Mouse (Mus musculus) intestine, embryonic 15.5 days (tissue): Measurements from ENCODE around the gene Grik5. TPM values are rescaled to one million over a fixed set of nuclear protein-coding genes. Genes with fewer than 3 reads are reported as not detected.
A peak's percentile ranks its signal among the peaks of the same experiment; 100 is the strongest.

Source experiments
- ATAC-seq: fragments of 200-750 bp; cut with Nextera tagmentation; 2 replicates; pipeline ENCODE4 v1.8.0; 2017; ENCODE audit warnings: moderate TSS enrichment, moderate library complexity
- H3K27ac ChIP-seq: fragments of 300-500 bp; sonication (generic); 2 replicates; pipeline ENCODE4 v1.5.1; 2015; ENCODE audit warnings: mild to moderate bottlenecking, inconsistent platforms
- H3K27me3 ChIP-seq: fragments of 300-500 bp; sonication (generic); replicated peaks from 2 replicates; pipeline ENCODE4 v1.6.1; 2015; ENCODE audit warnings: inconsistent platforms
- H3K36me3 ChIP-seq: fragments of 300-500 bp; sonication (generic); 2 replicates; pipeline ENCODE4 v1.6.1; 2015; ENCODE audit warnings: inconsistent platforms
- H3K4me1 ChIP-seq: fragments of 300-500 bp; sonication (generic); replicated peaks from 2 replicates; pipeline ENCODE4 v1.6.1; 2015; ENCODE audit warnings: inconsistent platforms
- H3K4me2 ChIP-seq: fragments of 300-500 bp; sonication (generic); replicated peaks from 2 replicates; pipeline ENCODE4 v1.6.1; 2015; ENCODE audit warnings: mild to moderate bottlenecking, inconsistent platforms
- H3K4me3 ChIP-seq: fragments of 300-500 bp; sonication (generic); replicated peaks from 2 replicates; pipeline ENCODE4 v1.5.1; 2015; ENCODE audit warnings: inconsistent platforms
- H3K9ac ChIP-seq: fragments of 300-500 bp; sonication (generic); 2 replicates; pipeline ENCODE4 v1.6.1; 2015; ENCODE audit warnings: inconsistent platforms
- H3K9me3 ChIP-seq: fragments of 300-500 bp; sonication (generic); 2 replicates; pipeline ENCODE4 v1.6.1; 2016; ENCODE audit warnings: inconsistent platforms
- WGBS: fragments of 180-500 bp; shearing (Covaris S2); methylation state at CpG from one replicate; pipeline ENCODE4 v1.1.7; 2015; 5-methylcytosine and 5-hydroxymethylcytosine counted together
- polyA plus RNA-seq: library from polyadenylated mRNA; unstranded; fragments of >200 nt; fragmentation: Nextera tagmentation; extraction: Ambion mirVana; gene quantifications from 2 replicates; pipeline ENCODE4 v1.2.1, GENCODE M21; 2015

The Grik5 gene
- polyA plus RNA-seq, 1 experiment from 2014 or later, result 3.3 TPM

DNA sequence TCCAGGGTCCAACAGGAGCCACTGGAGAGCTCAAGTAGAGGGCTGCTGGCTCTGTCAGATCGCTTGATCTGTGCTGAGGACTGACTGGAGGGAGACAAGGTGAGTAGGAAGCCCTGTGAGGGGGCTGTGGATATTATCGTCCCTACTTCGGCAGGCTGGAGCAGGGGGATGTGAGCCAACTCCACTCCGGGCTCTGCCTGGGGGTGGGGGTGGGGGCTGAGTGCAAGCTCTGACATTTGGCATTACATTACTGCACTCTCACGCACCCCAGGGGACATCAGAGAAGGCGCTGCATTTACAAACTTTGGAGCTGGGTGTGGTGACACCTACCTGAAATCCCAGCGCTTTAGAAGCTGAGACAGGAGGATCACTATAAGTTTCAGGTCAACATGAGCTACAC, 60.6 kb downstream of the Grik5 start:
- H3K4me3 ChIP-seq, result no peak overlapping the region
- no peak overlapping the region for H3K27ac ChIP-seq
- H3K4me2 ChIP-seq, result no peak overlapping the region
- 70% methylated on average over 7 of the region's 7 CpGs for WGBS
- no peaks in the 10 kb centered on the region for H3K9me3 ChIP-seq
- H3K4me1 ChIP-seq, result peaks cover 11% of the 10 kb centered on the region
- peaks cover 53% of the 10 kb centered on the region for H3K27me3 ChIP-seq
- H3K9ac ChIP-seq, result no peak overlapping the region
- no peak for ATAC-seq
- no peaks in the 10 kb centered on the region for H3K36me3 ChIP-seq

- peak; percentile 23; the same call in 1 of the 2 replicates for ATAC-seq
- 7% methylated on average over 92 of the region's 97 CpGs for WGBS
- Histone ChIP-seq H3K27me3 (peaks cover 65% of the 10 kb centered on the region), H3K36me3 (no peaks in the 10 kb centered on the region), H3K9me3 (no peaks in the 10 kb centered on the region), H3K4me2 (peak overlapping the region; percentile 83), H3K4me1 (peaks cover 18% of the 10 kb centered on the region), H3K9ac (no peak overlapping the region), H3K4me3 (peak overlapping the region; percentile 37), H3K27ac (no peak overlapping the region)
Observed at GRCm38 (mm10) chr7:25010090-25010913, 61.8 kb downstream of the Grik5 start.

DNA sequence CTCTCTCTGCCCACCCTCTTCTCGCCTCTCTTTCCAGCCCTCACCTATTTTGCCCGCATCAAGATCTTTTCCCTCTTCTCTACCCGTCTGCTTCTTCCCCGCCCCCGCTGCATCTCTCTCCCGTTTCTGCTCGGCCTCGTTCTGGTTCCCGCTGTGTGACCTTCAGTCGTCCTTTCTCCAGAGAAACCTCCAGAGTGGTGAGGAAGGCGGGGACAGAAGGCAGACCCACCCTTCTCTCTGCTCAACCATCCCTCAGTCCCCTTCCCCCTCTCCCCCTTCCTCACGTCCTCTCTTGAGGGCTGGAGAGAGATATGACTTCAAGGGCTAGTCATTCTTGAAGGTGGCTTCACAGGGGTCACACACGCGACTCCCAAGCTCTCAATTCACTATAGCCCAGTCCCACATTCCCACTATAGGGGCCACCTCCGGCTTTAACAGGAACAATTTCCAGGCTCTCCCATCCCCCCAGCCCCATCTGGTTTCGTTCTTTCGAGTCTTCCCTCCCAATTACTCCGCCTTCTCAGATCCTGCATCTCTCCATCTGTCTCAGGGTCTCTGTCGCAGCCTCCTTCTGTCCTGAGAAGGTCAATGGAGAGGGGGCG, 62.9 kb downstream of the Grik5 start:
- Histone ChIP-seq H3K36me3 (no peaks in the 10 kb centered on the region), H3K27me3 (peaks cover 71% of the 10 kb centered on the region), H3K9ac (no peak overlapping the region), H3K4me3 (no peak overlapping the region), H3K4me2 (no peak overlapping the region), H3K27ac (no peak overlapping the region), H3K4me1 (peaks cover 18% of the 10 kb centered on the region), H3K9me3 (no peaks in the 10 kb centered on the region)
- 15% methylated on average over 20 of the region's 20 CpGs for WGBS
- ATAC-seq, result no peak

- Histone ChIP-seq H3K9ac (no peak overlapping the region), H3K9me3 (no peaks in the 10 kb centered on the region), H3K4me2 (no peak overlapping the region), H3K36me3 (no peaks in the 10 kb centered on the region), H3K27me3 (peaks cover 75% of the 10 kb centered on the region), H3K4me3 (no peak overlapping the region), H3K27ac (no peak overlapping the region), H3K4me1 (peaks cover 18% of the 10 kb centered on the region)
- WGBS, result 1% methylated on average over 17 of the region's 17 CpGs
- 0 out of 2 replicates have a peak, but pooled peaks have one; percentile 18 for ATAC-seq
Observed at GRCm38 (mm10) chr7:25008635-25009034, 63.5 kb downstream of the Grik5 start.

DNA sequence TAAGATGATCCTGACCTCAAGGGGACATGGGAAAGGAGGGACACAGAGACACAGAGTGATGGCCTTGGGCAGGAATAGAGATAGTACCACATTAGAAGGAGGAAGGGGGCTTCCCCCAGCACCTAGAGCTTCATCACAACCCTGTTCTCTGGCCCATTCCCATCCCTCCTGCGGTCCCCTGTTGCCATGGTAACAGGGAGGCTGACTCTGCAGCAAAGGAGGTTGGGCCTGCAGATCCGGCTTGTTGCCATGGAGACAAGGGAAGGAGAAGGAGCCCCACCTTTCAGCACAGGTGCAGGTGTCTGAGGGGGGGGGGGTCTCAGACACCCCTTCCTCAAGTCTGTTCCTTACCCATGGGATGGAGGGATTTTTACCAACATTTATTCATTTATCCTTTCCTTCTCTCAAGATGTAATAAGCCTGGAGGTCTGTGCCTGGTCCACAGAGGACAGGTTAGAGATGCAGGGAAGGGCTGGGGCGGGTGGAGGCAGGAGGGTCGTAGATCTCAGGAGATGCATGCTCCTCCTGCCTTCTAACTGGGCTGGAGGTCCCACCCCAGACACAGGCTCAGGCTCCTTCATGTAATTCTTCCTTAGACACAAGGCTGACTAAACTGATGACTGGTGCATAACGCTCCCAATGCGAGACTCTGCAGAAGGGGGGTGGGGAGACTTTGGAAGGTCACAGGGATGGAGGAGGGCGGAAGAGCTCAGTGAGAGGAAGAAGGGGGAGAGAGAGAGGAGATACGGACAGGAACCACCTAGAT, 64.4 kb downstream of the Grik5 start:
- no peaks in the 10 kb centered on the region for H3K9me3 ChIP-seq
- no peak overlapping the region for H3K27ac ChIP-seq
- no peak overlapping the region for H3K9ac ChIP-seq
- peaks cover 18% of the 10 kb centered on the region for H3K4me1 ChIP-seq
- ATAC-seq, result no peak
- 26% methylated on average over 8 of the region's 8 CpGs for WGBS
- H3K27me3 ChIP-seq, result peaks cover 77% of the 10 kb centered on the region
- no peaks in the 10 kb centered on the region for H3K36me3 ChIP-seq
- H3K4me2 ChIP-seq, result no peak overlapping the region
- no peak overlapping the region for H3K4me3 ChIP-seq

DNA sequence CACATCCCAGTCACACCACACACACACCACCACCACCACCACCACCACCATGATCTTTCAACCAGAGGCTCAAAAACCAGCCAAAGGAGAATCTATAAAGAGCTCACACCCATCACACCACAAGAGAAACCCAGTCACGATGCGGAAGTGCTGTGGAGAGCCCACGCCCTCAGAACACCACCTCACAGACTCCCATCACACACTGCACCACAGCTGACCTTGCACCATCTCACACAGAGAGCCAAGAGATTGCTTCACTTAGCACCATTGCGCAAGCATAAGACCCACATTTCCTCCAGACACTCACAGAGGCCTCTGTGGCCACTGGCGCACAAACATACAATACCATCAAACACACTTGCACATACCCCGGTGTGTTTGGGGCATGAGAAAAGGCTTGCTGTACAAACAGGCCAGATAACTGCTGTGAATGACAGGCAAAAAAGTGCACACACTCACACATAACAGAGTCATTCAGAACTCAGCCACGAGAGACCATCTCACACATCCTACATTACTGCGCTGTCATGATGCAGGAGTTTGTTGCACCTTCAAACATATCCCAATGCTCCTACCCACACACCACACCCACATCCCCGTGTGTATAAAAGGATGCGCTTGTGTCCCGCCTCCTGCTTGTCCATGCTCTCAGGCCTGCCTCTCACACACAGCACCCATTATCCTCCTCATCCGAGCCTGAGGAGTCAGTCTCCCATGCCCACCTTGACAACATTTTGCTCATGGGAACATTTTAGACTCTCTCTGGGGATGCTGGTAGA, 65.4 kb downstream of the Grik5 start:
- no peak overlapping the region for H3K4me2 ChIP-seq
- H3K27me3 ChIP-seq, result peaks cover 76% of the 10 kb centered on the region
- no peaks in the 10 kb centered on the region for H3K36me3 ChIP-seq
- H3K4me3 ChIP-seq, result no peak overlapping the region
- no peak overlapping the region for H3K9ac ChIP-seq
- H3K27ac ChIP-seq, result no peak overlapping the region
- WGBS, result 73% methylated on average over 12 of the region's 12 CpGs
- ATAC-seq, result no peak
- peaks cover 18% of the 10 kb centered on the region for H3K4me1 ChIP-seq
- H3K9me3 ChIP-seq, result no peaks in the 10 kb centered on the region

DNA sequence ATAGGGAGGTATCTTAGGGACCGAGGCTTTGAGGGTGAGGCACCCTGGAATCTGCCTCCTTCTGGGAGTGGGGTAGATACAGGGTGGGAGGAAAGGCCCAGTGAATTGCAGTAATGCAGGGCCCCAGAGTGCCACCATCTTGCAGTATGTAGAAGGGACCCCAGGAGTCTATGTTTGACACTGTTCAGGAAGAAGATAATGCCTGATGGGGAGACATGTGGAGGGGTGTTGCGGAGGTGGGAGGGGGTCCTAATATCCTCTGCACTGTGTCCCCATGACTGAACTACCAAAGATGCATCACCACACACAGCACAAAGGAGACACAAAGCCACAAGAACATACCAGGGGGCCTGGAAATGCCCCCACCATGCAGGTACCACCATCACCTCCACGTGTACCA, 66.0 kb downstream of the Grik5 start:
- peaks cover 70% of the 10 kb centered on the region for H3K27me3 ChIP-seq
- 0 out of 2 replicates have a peak, but pooled peaks have one; percentile 10 for ATAC-seq
- WGBS, result 69% methylated on average over 3 of the region's 3 CpGs
- H3K9me3 ChIP-seq, result no peaks in the 10 kb centered on the region
- H3K4me1 ChIP-seq, result peaks cover 18% of the 10 kb centered on the region
- H3K9ac ChIP-seq, result no peak overlapping the region
- H3K27ac ChIP-seq, result no peak overlapping the region
- no peaks in the 10 kb centered on the region for H3K36me3 ChIP-seq
- peak overlapping the region; percentile 67; the same call in 1 of the 2 replicates for H3K4me2 ChIP-seq
- H3K4me3 ChIP-seq, result no peak overlapping the region

- Histone ChIP-seq H3K27me3 (peaks cover 63% of the 10 kb centered on the region), H3K4me2 (peak within 1 kb of the TSS; percentile 67), H3K27ac (no peak within 1 kb of the TSS), H3K36me3 (no peaks in the 10 kb centered on the region), H3K4me3 (peak within 1 kb of the TSS; percentile 35), H3K4me1 (peaks cover 14% of the 10 kb centered on the region), H3K9me3 (no peaks in the 10 kb centered on the region), H3K9ac (no peak within 1 kb of the TSS)
- 3% methylated on average over 53 of the region's 54 CpGs for WGBS
- ATAC-seq, result peak; percentile 65
Observed at GRCm38 (mm10) chr7:25005421-25006065, 66.6 kb downstream of the Grik5 start, which contains the start of gene Atp1a3. TSS of gene Atp1a3 (minus strand) at chr7:25005958.

DNA sequence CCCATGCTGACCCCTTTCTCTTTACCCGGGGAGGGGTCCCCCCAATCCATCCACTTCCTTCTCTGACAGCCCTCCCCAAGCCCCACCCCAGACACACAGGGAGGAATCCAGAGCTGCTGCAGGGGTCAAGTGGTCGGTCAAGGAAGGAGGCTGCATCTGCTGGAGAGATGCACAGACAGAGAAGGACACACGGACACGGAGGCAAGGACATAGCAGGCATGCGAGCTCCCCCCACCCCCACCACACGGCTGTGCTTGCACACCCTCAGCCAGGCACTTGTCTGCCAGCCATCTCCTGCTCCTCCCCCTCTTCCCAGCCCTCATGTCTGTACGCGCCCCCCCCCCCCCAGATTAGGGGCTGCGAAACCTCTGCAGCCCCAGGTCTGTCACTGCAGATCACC, 67.3 kb downstream of the Grik5 start:
- Histone ChIP-seq H3K4me2 (no peak overlapping the region), H3K9ac (no peak overlapping the region), H3K27ac (no peak overlapping the region), H3K4me1 (peaks cover 10% of the 10 kb centered on the region; the same call in 1 of the 2 replicates), H3K4me3 (peak overlapping the region; percentile 35; the same call in 1 of the 2 replicates), H3K9me3 (no peaks in the 10 kb centered on the region), H3K27me3 (peaks cover 56% of the 10 kb centered on the region), H3K36me3 (no peaks in the 10 kb centered on the region)
- no peak for ATAC-seq
- WGBS, result 29% methylated on average over 7 of the region's 9 CpGs

DNA sequence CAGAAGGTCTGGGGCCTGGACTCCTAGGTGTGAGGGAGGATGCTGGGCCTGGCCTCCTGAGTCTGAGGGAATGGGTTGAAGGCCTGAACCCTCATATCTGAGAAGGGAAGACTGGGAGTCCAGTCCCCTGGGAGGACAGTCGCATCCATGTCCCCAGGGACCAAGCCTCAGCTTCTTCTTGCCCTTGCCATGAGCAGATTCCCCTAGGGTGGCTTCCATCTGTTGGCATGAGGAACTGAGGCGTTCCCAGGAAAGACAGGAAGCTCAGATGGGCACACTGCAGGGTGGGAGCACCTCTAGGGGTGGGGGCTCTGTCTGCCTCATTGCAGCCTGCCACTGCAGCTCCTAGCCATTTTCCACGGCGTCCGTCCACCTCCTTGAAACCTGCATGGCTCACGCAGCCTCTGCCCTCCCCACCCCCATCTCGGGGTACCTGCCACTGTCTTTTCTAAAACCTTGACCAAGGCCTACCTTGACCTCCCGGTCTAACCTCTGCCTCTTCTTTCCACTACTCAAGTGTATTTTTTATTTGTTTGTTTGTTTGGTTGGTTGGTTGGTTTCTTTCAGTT, 68.2 kb downstream of the Grik5 start:
- H3K4me3 ChIP-seq, result no peak overlapping the region
- H3K9me3 ChIP-seq, result no peaks in the 10 kb centered on the region
- 86% methylated on average over 8 of the region's 8 CpGs for WGBS
- no peak for ATAC-seq
- H3K36me3 ChIP-seq, result no peaks in the 10 kb centered on the region
- H3K9ac ChIP-seq, result no peak overlapping the region
- no peak overlapping the region for H3K4me2 ChIP-seq
- peaks cover 9% of the 10 kb centered on the region; the same call in 1 of the 2 replicates for H3K4me1 ChIP-seq
- H3K27me3 ChIP-seq, result peaks cover 47% of the 10 kb centered on the region
- H3K27ac ChIP-seq, result no peak overlapping the region

GRCm38 (mm10) chr7:25003291-25003690, 68.9 kb downstream of the Grik5 start:
- H3K9me3 ChIP-seq, result no peaks in the 10 kb centered on the region
- no peaks in the 10 kb centered on the region for H3K36me3 ChIP-seq
- H3K27ac ChIP-seq, result no peak overlapping the region
- ATAC-seq, result no peak
- H3K4me2 ChIP-seq, result no peak overlapping the region
- peaks cover 7% of the 10 kb centered on the region; the same call in 1 of the 2 replicates for H3K4me1 ChIP-seq
- no peak overlapping the region for H3K4me3 ChIP-seq
- no peak overlapping the region for H3K9ac ChIP-seq
- 41% methylated on average over 11 of the region's 11 CpGs for WGBS
- peaks cover 41% of the 10 kb centered on the region for H3K27me3 ChIP-seq
